Mouse (Mus musculus): ENCODE measurements around the gene Cpt1b.

- no peak for TF ChIP-seq CTCF (IDR thresholded peaks at IDR 0.05; ENCODE audit: low read depth)
- TF ChIP-seq EP300 (optimal IDR thresholded peaks at IDR 0.05) = no peak
Observed at GRCm38 (mm10) chr15:89465052-89465451, 39.4 kb upstream of the Cpt1b start.

All from stomach, postnatal 0 days (tissue).